In the genomic region with DNA sequence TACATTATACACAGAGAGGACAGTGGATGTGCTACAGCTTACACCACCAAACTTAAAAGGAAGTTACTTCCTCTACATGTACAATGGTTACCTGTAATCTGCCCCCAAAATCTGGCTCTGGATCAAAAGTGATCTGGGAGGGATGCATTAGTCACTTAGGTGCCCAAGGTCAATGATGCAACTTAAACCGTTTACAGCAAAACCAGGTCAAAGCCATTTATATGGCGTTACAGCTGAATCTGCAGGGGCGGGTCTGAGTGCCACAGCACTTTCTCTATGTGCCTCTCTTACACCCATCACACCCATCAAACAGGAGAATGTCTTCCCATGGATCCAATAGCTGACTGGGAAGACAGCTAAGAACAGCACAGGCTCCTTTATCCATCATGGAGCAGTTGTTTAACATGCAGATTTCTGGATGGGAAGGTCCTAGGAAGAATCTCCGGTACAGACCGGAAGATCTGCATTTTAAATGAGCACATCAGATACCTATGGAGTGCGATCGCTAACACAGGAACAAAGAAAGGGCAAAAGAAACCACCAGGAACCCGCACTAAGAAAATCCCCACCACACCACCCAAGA, we compare ENCODE assay signal across 20 mouse cellular contexts.
"Had no signal": no experiment of that assay in that cellular context is flagged by ENCODE, and none has a peak within 500 bp of the region (broad histone marks: within the 10 kb centered on the region; RNA-seq: fewer than 3 reads in every experiment).

No protein-coding gene starts in this region.

- DNase-seq: kidney, adult 9 months; kidney, postnatal 14 days; layer of hippocampus, postnatal 36 days; left cerebral cortex, postnatal 4 days; lung, adult 2 months; lung, postnatal 14 days; lung, postnatal 4 days; retina, postnatal 1 day; right cerebral cortex, postnatal 25 days; spleen, adult 18-20 months; thymus, postnatal 36 days had no signal

- H3K27me3 ChIP-seq: limb, embryonic 12.5 days; limb, embryonic 15.5 days; liver, embryonic 15.5 days; midbrain, embryonic 12.5 days; neural tube, embryonic 13.5 days; stomach, embryonic 15.5 days had no signal

- H3K9ac ChIP-seq: limb, embryonic 12.5 days; limb, embryonic 15.5 days; liver, embryonic 15.5 days; midbrain, embryonic 12.5 days; neural tube, embryonic 13.5 days; stomach, embryonic 15.5 days had no signal

- H3K4me2 ChIP-seq: limb, embryonic 12.5 days; limb, embryonic 15.5 days; liver, embryonic 11.5 days; liver, embryonic 15.5 days; midbrain, embryonic 12.5 days; neural tube, embryonic 13.5 days; stomach, embryonic 15.5 days had no signal

- ATAC-seq: midbrain, embryonic 16.5 days had no signal

- H3K4me1 ChIP-seq: limb, embryonic 12.5 days; limb, embryonic 15.5 days; liver, embryonic 15.5 days; midbrain, embryonic 12.5 days; neural tube, embryonic 13.5 days; stomach, embryonic 15.5 days had no signal

- H3K4me3 ChIP-seq: limb, embryonic 12.5 days; limb, embryonic 15.5 days; liver, embryonic 15.5 days; midbrain, embryonic 12.5 days; myocyte; neural tube, embryonic 13.5 days; stomach, embryonic 15.5 days had no signal

- H3K27ac ChIP-seq: limb, embryonic 12.5 days; limb, embryonic 15.5 days; liver, embryonic 15.5 days; midbrain, embryonic 12.5 days; neural tube, embryonic 13.5 days; stomach, embryonic 15.5 days had no signal

- H3K9me3 ChIP-seq: limb, embryonic 12.5 days; limb, embryonic 15.5 days; liver, embryonic 15.5 days; midbrain, embryonic 12.5 days; neural tube, embryonic 13.5 days; stomach, embryonic 15.5 days had no signal
